ENCODE assay signal across 7 mouse cellular contexts in genomic region chr10:128338415-128338814, GRCm38 (mm10). TPM values are rescaled to one million over a fixed set of nuclear protein-coding genes. Genes with fewer than 3 reads are reported as not detected.
DNase-seq lines count a peak whose midpoint lies in the region; ATAC-seq lines count a peak whose summit lies in the region.

No protein-coding gene starts in this region.

- 0 out of 2 replicates have a peak, but pooled peaks have one; percentile 7 for ATAC-seq in erythroblast, adult 5-6 weeks (replicated peaks; ENCODE audit: low FRiP score, poor library complexity, severe bottlenecking)
- no peak for ATAC-seq in limb, embryonic 15.5 days (ENCODE audit: insufficient number of reproducible peaks, low FRiP score, low TSS enrichment, low read depth)
- ATAC-seq in stomach, embryonic 14.5 days (ENCODE audit: insufficient number of reproducible peaks, insufficient read depth, low FRiP score, low read depth) = no peak

- peaks cover 19% of the 10 kb centered on the region for H3K4me1 ChIP-seq in limb, embryonic 15.5 days
- peaks cover 14% of the 10 kb centered on the region for H3K4me1 ChIP-seq in stomach, embryonic 14.5 days (ENCODE audit: control insufficient read depth, insufficient read depth, low read length)

- H3K36me3 ChIP-seq in limb, embryonic 15.5 days = no peaks in the 10 kb centered on the region
- no peaks in the 10 kb centered on the region for H3K36me3 ChIP-seq in stomach, embryonic 14.5 days (ENCODE audit: control insufficient read depth, insufficient read depth, low read length)

- H3K27ac ChIP-seq in limb, embryonic 15.5 days = peak overlapping the region; percentile 93
- H3K27ac ChIP-seq in stomach, embryonic 14.5 days (ENCODE audit: low read length) = peak overlapping the region; percentile 94; the same call in 1 of the 2 replicates

- peak overlapping the region; percentile 94 for H3K4me3 ChIP-seq in limb, embryonic 15.5 days
- H3K4me3 ChIP-seq in stomach, embryonic 14.5 days (ENCODE audit: low read depth, low read length) = peak overlapping the region; percentile 78

- DNase-seq in 3T3-L1 (ENCODE audit: low read depth, low spot score) (peak; percentile 41), 416B (ENCODE audit: low read depth) (peak; percentile 79)
- no peak for DNase-seq in adrenal gland, adult 8-10 months
- DNase-seq in right cerebral cortex, postnatal 4 days = no peak

- H3K4me2 ChIP-seq in limb, embryonic 15.5 days = peak overlapping the region; percentile 73
- H3K4me2 ChIP-seq in stomach, embryonic 14.5 days (replicated peaks; ENCODE audit: low read depth, low read length) = peak overlapping the region; percentile 57

- H3K9ac ChIP-seq in limb, embryonic 15.5 days = peak overlapping the region; percentile 85
- H3K9ac ChIP-seq in stomach, embryonic 14.5 days (replicated peaks; ENCODE audit: low read depth, low read length) = peak overlapping the region; percentile 80

- H3K27me3 ChIP-seq in limb, embryonic 15.5 days = no peaks in the 10 kb centered on the region
- H3K27me3 ChIP-seq in stomach, embryonic 14.5 days (ENCODE audit: control insufficient read depth, insufficient read depth, low read length) = no peaks in the 10 kb centered on the region

- 12% methylated on average over 5 of the region's 5 CpGs for WGBS in limb, embryonic 15.5 days
- WGBS in stomach, embryonic 14.5 days = 20% methylated on average over 5 of the region's 5 CpGs

- no peaks in the 10 kb centered on the region for H3K9me3 ChIP-seq in limb, embryonic 15.5 days
- no peaks in the 10 kb centered on the region for H3K9me3 ChIP-seq in stomach, embryonic 14.5 days (ENCODE audit: control insufficient read depth, low read depth, low read length)

RNA-seq across cellular contexts. Expression of gene Cs, which starts 0.9 kb away (rescaled TPM):
- total RNA-seq in erythroblast, adult 5-6 weeks (2015; ENCODE audit: low replicate concordance) = 60.5 and 67.5 TPM in 2 replicates
- total RNA-seq in erythroblast, adult 5-6 weeks (2017; ENCODE audit: low replicate concordance) = 26.2 and 30.6 TPM in 2 replicates
- polyA plus RNA-seq in limb, embryonic 15.5 days (2015; fragmentation: Nextera tagmentation; extraction: Ambion mirVana) = 173 and 189 TPM in 2 replicates
- polyA plus RNA-seq in stomach, embryonic 14.5 days (2014; fragmentation: Nextera tagmentation; extraction: Ambion mirVana) = 211 and 214 TPM in 2 replicates
- 100 to 1,000 TPM; 197 to 297 (median 255) TPM for total RNA-seq in adrenal gland, adult 8-10 months (2022)

RNA-seq across cellular contexts. Expression of gene Cnpy2, which starts 16.2 kb away (rescaled TPM):
- total RNA-seq in erythroblast, adult 5-6 weeks (2015; ENCODE audit: low replicate concordance) = 30.7 and 48.6 TPM in 2 replicates
- 15.5 and 38.3 TPM in 2 replicates for total RNA-seq in erythroblast, adult 5-6 weeks (2017; ENCODE audit: low replicate concordance)
- polyA plus RNA-seq in limb, embryonic 15.5 days (2015; fragmentation: Nextera tagmentation; extraction: Ambion mirVana) = 347 and 355 TPM in 2 replicates
- polyA plus RNA-seq in stomach, embryonic 14.5 days (2014; fragmentation: Nextera tagmentation; extraction: Ambion mirVana) = 328 and 342 TPM in 2 replicates
- 100 to 1,000 TPM; 172 to 202 (median 177) TPM for total RNA-seq in adrenal gland, adult 8-10 months (2022)

RNA-seq across cellular contexts. Expression of gene Coq10a, which starts 30.4 kb away (rescaled TPM):
- total RNA-seq in erythroblast, adult 5-6 weeks (2015; ENCODE audit: low replicate concordance) = 1.9 and 5.6 TPM in 2 replicates
- 2.8 and 3.2 TPM in 2 replicates for total RNA-seq in erythroblast, adult 5-6 weeks (2017; ENCODE audit: low replicate concordance)
- 11.3 and 13.4 TPM in 2 replicates for polyA plus RNA-seq in limb, embryonic 15.5 days (2015; fragmentation: Nextera tagmentation; extraction: Ambion mirVana)
- 12.9 and 13.0 TPM in 2 replicates for polyA plus RNA-seq in stomach, embryonic 14.5 days (2014; fragmentation: Nextera tagmentation; extraction: Ambion mirVana)
- 100 to 1,000 TPM in 2 of 4 experiments, 10 to 100 TPM in 2; 72.2 to 114 (median 86.6) TPM for total RNA-seq in adrenal gland, adult 8-10 months (2022)

RNA-seq across cellular contexts. Expression of gene Pan2, which starts 35.3 kb away (rescaled TPM):
- total RNA-seq in erythroblast, adult 5-6 weeks (2015; ENCODE audit: low replicate concordance) = 7.9 and 8.8 TPM in 2 replicates
- 7.5 and 8.9 TPM in 2 replicates for total RNA-seq in erythroblast, adult 5-6 weeks (2017; ENCODE audit: low replicate concordance)
- polyA plus RNA-seq in limb, embryonic 15.5 days (2015; fragmentation: Nextera tagmentation; extraction: Ambion mirVana) = 25.1 and 25.2 TPM in 2 replicates
- 32.9 and 34.8 TPM in 2 replicates for polyA plus RNA-seq in stomach, embryonic 14.5 days (2014; fragmentation: Nextera tagmentation; extraction: Ambion mirVana)
- 10 to 100 TPM; 17.5 to 35.4 (median 24.2) TPM for total RNA-seq in adrenal gland, adult 8-10 months (2022)

RNA-seq across cellular contexts. Expression of gene Ankrd52, which starts 38.5 kb away (rescaled TPM):
- 7.7 and 30.0 TPM in 2 replicates for total RNA-seq in erythroblast, adult 5-6 weeks (2015; ENCODE audit: low replicate concordance)
- 2.9 and 3.5 TPM in 2 replicates for total RNA-seq in erythroblast, adult 5-6 weeks (2017; ENCODE audit: low replicate concordance)
- 11.0 and 11.3 TPM in 2 replicates for polyA plus RNA-seq in limb, embryonic 15.5 days (2015; fragmentation: Nextera tagmentation; extraction: Ambion mirVana)
- polyA plus RNA-seq in stomach, embryonic 14.5 days (2014; fragmentation: Nextera tagmentation; extraction: Ambion mirVana) = 16.7 and 17.8 TPM in 2 replicates
- total RNA-seq in adrenal gland, adult 8-10 months (2022) = 10 to 100 TPM; 53.7 to 90.5 (median 68.1) TPM

Comparison
In these comparisons a context has a peak if more than half of its experiments do, and no peak if none do; other contexts are left out.
1. DNase-seq: peak in 3T3-L1 (single experiment) and 416B (single experiment); none in adrenal gland, adult 8-10 months (single experiment) and right cerebral cortex, postnatal 4 days (single experiment).
2. RNA of gene Coq10a, which starts 30.4 kb away (total RNA-seq): 72.2 to 114 TPM in adrenal gland, adult 8-10 months; 1.9 to 5.6 TPM in erythroblast, adult 5-6 weeks; every median in the first group is over 10 times any median in the second.